Mouse (Mus musculus): ENCODE measurements around the gene Neurl1b.

Neurl1b gene

GRCm38 (mm10) chr17:26397339-26397738, 17.3 kb upstream of the Neurl1b start:
- no peak for DNase-seq (ENCODE audit: low spot score)

DNA sequence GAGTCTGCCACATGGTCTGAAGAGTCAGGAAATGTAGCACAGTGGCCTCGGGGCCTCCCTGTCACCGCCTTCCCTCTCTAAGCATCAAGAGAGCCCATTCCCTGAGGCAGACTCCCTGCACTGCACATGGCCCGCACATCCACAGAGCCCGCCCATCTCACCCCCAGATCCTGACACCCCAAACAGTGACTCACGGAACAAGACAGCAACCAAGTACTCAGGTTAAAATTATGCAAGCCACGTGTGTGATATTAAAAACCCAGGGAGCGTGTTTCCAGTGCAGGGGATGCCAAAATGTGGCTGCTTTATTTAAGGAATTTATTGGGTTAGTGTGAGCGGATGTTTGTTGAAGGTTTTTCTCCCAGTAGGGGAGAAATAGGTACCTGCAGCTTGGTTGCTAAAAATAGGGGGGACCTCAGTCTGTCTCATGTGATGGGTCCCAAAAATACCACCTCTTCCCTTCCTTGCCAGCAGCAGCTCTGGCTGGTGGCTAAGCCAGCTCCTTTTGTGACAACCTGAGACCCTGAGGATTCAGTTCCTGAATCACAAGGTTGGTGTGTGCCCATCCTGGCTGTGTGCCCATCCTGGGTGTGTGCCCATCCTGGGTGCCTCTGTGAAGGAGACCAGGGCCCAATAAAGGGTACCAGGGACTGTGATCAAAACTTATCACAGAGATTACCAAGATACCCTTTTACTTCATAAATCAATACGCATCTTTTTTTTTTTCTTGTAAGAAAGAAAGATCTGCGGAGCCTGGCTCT, 9.1 kb upstream of the Neurl1b start:
- DNase-seq (ENCODE audit: low spot score), result no peak

DNA sequence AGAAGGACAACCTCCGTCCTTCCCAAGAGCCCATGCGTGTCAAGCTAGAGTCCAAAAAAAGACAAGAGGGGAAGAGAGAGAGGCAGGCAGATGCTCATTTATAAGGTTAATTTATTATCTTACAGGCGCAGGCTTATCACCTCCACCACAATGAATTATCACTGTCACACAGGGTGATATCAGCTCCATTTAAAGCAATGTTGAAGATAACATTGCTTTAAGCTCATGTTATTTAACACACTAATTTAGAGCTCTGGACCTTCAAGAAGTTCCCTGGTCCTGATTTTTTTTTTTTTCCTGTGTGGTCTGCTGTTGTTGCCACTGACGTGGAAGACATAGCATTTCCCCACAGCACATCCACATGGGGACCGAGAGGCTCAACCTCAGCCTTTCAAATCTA, 1.7 kb upstream of the Neurl1b start:
- DNase-seq (ENCODE audit: low spot score), result no peak

- DNase-seq (ENCODE audit: low spot score), result no peak
Measured at GRCm38 (mm10) chr17:26414184-26414522, 476 bp upstream of the Neurl1b start.

DNA sequence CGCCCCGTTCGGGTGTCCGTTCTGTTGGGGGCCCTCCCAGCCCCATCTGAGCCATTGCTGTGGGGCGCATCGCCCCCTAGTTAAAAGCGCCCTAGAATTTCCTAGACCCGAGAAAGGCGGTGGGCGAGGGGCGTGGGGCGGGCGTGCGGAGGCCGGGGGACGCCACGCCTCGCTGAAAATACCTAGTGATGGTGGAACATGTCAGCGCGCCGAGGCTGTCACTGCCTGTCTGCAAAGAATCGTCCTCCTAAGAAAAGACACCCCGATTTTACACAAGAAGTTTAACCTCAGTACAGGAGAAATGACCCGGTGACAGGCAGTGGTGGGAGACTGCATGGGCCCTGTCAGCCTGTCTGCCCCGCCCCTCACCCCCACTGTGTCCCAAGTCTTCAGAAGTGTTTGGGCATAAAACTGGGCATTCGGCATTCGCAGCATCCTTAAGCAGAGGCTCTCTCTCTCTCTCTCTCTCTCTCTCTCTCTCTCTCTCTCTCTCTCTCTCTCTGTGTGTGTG, 781 bp downstream of the Neurl1b start:
- DNase-seq (ENCODE audit: low spot score), result no peak

DNA sequence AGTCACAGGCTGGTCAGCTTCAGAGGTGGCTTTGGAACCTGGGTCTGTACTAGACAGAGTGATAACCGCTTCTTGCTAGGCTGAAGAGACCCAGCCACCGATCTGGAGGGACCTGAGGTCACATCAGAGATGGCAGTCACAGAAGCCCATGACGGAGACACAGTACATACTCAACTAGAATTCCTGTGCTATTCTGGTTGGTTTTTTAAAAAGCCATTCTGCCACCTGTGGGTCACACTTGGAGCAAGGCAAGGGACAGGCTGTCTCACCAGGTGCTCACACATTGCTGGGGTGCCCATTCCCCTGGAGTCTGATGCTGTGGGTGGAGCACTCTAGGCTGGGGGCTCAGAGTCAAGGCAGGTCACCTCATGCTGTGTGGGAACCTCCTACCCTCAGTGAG, 1.5 kb downstream of the Neurl1b start:
- DNase-seq (ENCODE audit: low spot score), result no peak

DNA sequence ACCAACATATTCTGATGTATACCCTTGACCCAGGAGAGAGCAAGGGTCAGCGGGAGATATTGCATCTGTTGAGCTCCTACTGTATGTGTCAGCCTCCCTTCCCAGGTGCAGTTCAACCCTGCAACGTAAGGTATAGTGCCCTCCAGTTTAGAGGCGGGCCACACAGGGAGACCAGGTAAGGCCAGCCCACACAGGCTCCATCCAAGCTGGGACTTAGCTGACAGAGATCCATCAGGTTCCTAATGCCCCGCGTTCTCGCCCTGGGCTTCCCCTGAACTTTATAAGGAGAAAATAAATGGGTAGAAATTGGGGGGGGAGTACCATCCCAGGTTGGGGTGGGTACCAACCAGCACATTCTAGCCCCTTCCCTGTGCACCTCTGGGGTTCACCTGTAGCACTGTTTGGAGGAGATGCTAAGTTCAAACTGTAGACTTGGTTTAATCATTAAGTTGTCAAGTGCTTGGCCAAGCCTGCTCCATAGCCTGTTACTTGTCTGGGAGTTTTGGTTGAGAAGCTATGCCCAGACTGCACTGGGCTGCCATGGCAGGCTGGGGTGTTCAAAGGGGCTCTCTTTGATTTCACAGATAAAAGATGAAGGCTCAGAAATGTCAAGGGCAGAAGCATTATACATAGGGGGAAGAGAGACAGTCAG, 3.3 kb downstream of the Neurl1b start:
- DNase-seq (ENCODE audit: low spot score), result no peak

GRCm38 (mm10) chr17:26420491-26421247, 6.0 kb downstream of the Neurl1b start:
- no peak for DNase-seq (ENCODE audit: low spot score)

DNA sequence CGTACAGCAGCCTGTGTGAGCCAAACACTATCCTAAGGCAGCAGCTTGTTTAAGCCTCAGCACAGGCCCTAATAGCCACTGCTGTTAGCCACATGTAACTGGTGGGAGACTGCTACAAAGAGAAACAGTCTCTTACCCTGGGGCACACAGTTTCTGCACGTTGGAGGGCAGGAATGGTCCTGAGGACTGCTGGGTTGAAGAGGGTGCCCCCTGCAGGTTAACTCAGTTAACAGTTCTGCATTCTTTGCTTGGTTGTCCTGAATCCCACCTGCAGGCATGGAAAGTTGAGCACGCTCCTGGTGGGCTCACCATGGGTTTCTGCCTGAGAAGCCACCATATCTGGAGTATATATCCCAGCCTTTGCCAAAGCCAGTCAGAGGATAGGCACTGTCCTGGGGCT, 6.9 kb downstream of the Neurl1b start:
- no peak for DNase-seq (ENCODE audit: low spot score)

DNA sequence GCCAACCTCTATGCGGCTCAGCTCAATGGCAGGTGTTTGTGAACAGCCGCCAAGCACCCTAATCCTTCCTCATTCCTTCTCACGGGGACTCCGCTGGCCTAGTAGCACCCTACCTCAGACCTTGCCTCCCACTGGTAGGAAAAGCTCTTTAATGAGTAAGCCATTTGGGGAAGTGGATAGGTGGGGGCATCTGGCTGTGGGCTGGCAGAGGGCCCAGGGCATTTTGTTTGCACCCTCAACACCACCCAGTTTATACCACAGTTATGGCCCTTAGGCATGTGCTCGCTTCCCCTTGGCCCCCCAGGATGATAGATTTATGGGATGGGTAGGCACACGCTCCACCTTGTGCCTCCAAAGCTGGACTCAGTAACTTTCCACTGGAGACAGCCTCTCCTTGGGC, 7.8 kb downstream of the Neurl1b start:
- DNase-seq (ENCODE audit: low spot score), result no peak

DNA sequence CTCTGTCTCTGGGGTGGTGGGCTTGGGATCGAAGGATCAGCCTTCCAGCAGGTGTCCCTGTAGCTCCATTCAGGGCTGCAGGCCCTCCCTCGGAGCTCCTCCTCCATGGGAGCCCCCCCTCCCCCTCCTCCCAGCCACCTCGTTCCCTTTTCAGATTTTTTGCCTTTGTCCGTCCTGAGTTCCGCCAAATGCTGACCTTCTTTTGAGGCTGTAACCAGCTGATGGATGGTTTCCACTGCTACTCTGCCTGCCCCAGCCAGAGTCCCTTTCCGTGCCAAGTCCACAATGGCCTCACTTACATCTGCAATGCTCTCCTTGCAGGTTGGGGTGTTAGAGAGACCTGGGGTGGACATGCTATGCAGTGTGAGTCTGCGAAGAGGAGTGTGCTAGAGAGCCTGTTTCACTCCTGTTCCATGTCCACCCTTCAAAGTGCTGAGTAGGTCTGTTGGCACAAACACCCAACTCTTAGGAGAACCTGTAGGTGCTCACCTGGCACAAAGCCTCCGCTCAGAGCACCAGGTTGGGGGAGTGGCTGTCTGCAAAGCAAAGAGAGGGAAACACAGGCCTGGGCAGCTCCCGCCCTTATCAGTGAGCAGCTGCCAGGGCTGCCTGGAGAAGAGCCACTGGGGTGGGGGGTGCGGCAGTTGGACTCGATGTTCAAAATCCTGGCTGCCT, 9.5 kb downstream of the Neurl1b start:
- DNase-seq (ENCODE audit: low spot score), result peak; percentile 58

- DNase-seq (ENCODE audit: low spot score), result peak; percentile 60
Measured at GRCm38 (mm10) chr17:26424973-26425735, 10.5 kb downstream of the Neurl1b start.

DNA sequence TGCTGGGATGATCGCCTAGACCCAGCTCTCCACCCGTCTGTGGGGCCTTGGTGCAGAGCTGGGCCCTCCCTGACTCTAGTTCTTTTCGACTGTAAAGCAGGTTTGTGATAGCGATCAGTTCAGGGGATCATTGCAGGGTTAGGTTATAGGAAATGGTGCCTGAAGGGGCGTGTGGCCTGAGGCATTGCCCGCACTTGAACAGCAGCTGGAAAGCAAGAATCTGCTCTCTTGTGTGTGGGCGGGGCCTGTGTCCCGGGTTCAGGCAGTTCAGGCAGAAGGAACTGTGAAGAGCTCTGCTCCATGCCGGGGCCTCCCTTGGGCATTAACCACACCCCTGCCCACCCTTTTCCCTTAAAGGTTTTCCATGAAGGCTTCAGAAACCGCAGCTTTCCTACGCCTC, 18.7 kb downstream of the Neurl1b start:
- no peak for DNase-seq (ENCODE audit: low spot score)

- no peak for DNase-seq (ENCODE audit: low spot score)
Measured at GRCm38 (mm10) chr17:26437089-26437815, 22.6 kb downstream of the Neurl1b start.

DNA sequence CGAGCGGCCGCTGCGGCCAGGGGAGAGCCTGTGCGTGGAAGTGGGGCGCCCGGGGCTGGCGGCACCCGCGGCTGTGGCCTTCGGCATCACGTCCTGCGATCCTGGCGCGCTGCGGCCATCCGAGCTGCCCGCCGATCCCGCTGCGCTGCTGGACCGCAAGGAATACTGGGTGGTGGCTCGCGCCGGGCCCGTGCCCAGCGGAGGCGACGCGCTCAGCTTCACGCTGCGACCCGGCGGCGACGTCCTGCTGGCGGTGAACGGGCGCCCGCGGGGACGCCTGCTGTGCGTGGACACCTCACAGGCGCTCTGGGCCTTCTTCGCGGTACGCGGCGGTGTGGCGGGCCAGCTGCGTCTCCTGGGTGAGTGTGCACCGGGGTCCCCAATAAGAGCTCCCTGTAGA, 24.4 kb downstream of the Neurl1b start:
- no peak for DNase-seq (ENCODE audit: low spot score)

DNA sequence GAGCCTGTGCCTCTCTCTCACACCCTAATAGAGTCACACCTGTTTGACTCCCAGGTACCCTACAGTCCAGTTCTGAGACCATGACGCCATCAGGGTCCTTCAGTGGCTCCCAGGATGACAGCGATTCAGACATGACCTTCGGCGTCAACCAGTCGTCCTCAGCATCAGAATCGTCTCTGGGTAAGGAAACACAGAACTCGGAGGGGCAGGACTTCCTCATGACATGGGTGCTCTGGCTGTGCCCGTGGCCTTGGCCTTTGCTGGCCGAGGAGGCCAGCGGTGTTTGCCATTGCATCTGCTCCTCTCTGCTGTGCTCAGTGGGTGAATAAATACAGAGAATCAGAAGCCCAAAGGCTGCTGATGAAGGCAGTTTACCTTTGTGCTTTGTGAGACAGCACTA, 26.4 kb downstream of the Neurl1b start:
- DNase-seq (ENCODE audit: low spot score), result no peak

GRCm38 (mm10) chr17:26442197-26442596, 27.6 kb downstream of the Neurl1b start:
- no peak for DNase-seq (ENCODE audit: low spot score)

DNA sequence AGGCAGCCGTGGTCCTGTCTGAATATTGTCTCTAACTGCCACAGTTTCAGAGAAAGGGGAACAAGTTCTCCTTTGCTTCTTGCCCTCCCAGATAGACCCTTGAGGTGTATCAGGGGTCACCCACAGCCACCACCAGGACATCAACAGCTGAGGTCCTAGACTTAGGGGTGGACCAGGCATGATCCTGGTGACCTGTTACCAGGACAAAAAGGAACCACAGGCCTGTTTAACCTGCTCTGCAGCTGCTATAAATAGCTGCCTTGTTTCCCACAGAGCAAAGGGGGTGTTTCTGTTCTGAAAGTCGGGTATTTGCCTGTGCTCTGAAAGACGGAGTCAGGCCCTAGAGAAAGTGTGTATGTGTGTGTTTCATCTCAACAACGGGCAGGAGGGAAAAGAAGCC, 29.2 kb downstream of the Neurl1b start:
- no peak for DNase-seq (ENCODE audit: low spot score)

- no peak for DNase-seq (ENCODE audit: low spot score)
Measured at GRCm38 (mm10) chr17:26449472-26449871, 34.8 kb downstream of the Neurl1b start.

DNA sequence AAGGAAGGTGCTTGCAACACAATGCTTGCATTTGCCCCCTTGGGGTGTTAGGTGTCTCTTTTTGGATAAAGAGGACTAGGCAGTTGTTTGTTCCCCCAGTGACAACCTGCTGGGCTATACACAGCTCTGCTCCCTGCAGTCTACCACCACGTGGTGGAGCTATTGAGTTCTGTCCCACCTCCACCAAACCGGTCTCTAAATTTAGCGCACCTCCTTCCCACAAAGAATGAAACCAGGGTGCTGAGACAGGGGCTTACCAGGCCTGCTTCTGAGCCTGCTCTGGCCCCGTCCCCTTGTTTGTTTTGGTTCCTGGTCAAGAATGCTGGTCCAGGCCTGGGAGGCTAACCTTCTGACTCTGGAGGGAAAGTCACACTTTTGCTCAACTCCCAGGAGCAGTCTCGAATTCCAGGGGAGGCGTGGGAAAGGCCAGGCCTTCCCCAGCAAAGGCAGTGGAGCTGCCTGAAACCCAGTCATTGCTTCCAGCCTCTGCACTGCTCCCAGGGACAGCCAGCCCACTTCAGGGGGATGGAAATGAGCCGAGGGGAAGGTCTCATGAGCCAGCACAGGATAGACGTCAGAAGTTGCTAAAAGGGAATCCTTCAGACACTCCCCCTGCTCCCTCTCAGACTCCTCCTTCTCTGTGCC, 37.1 kb downstream of the Neurl1b start:
- no peak for DNase-seq (ENCODE audit: low spot score)
